Mouse (Mus musculus): ENCODE measurements around the gene Six1.

DNA sequence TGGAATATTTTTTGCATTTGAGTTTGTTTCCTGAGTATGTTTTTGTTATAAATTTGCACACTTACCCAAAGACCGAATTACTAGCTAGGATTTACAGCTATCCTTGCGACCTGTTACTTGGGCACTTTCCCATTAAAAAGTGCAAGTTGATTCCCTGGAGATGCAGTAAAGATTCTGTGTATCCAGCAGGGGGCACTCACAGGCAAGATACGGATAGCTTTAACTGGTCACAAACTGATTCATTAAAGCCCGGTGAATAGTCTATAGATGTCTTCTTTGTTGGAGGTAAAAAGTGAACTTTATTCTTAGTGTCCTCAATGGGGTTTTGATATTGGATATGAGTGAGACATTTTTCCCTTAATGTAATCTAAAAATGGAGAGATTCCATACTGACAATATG is 32.7 kb downstream of the Six1 start:
- TF ChIP-seq TAL1 (IDR thresholded peaks at IDR 0.05; ENCODE audit: low read length) = no peak
- no peak for TF ChIP-seq GATA1 (IDR thresholded peaks at IDR 0.05; ENCODE audit: low read length)

Measured in erythroblast, embryonic 14.5 days (primary cell).